12 mouse cellular contexts compared by ENCODE assay signal in the genomic region with DNA sequence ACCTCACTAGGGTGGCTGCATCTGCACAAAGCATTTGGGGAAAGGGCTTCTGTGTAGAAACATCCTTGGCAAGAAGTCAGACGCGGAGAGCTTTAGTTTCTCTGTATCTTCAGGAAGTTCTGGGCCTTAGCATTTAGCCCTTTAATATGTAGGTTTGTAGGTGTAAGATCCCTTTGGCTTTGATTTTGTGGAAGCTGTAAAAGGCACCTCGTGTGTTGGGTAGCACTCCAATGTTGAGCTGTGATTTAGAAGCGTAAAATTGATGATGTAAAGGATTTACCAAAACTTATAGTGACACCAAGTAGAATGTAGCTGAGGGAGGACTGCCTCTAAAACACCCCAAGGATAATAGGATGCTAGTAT. TPM values are rescaled to one million over a fixed set of nuclear protein-coding genes. Genes with fewer than 3 reads are reported as not detected.
DNase-seq lines count a peak whose midpoint lies in the region; ATAC-seq and TF ChIP-seq lines count a peak whose summit lies in the region.
"Not testable (repeated sequence)": the region's sequence is repeated elsewhere in the genome, so short reads cannot be mapped to it uniquely, and the experiment has no call there.
"Had no signal": no experiment of that assay in that cellular context is flagged by ENCODE, and none has a peak within 500 bp of the region (broad histone marks: within the 10 kb centered on the region; RNA-seq: fewer than 3 reads in every experiment).

No protein-coding gene starts in this region.

- H3K9ac ChIP-seq in CH12.LX (ENCODE audit: insufficient read depth, low read depth): peak overlapping the region; percentile 35
- H3K9ac ChIP-seq in embryonic facial prominence, embryonic 14.5 days (ENCODE audit: low read depth, low read length): peak overlapping the region; percentile 57
- not testable (repeated sequence) for H3K9ac ChIP-seq in heart, adult 2 months (ENCODE audit: low read depth, low read length); stomach, embryonic 15.5 days
- peak overlapping the region; percentile 48 for H3K9ac ChIP-seq in hindbrain, embryonic 15.5 days
- peak overlapping the region; percentile 46; the same call in 1 of the 2 replicates for H3K9ac ChIP-seq in liver, postnatal 0 days (replicated peaks)
- peak overlapping the region; percentile 45 for H3K9ac ChIP-seq in midbrain, embryonic 15.5 days

- H3K4me2 ChIP-seq in CH12.LX (ENCODE audit: insufficient read depth, low read depth, poor library complexity, severe bottlenecking): peak overlapping the region; percentile 84
- peak overlapping the region; percentile 44 for H3K4me2 ChIP-seq in embryonic facial prominence, embryonic 14.5 days (ENCODE audit: low read depth, low read length)
- H3K4me2 ChIP-seq in hindbrain, embryonic 15.5 days: peak overlapping the region; percentile 56
- H3K4me2 ChIP-seq in liver, postnatal 0 days (ENCODE audit: low read depth, low read length): peak overlapping the region; percentile 48
- peak overlapping the region; percentile 49 for H3K4me2 ChIP-seq in midbrain, embryonic 15.5 days
- H3K4me2 ChIP-seq in stomach, embryonic 15.5 days: peak overlapping the region; percentile 51

- in situ Hi-C loops in CH12.LX (cut with MboI; ENCODE audit: low pct_ligation_motif_present, low pct_unique_long_range_greater_than_20kb, low sequenced_read_pairs): not testable (repeated sequence)

- WGBS in embryonic facial prominence, embryonic 14.5 days: 11% methylated on average over 3 of the region's 4 CpGs
- 13% methylated on average over 4 of the region's 4 CpGs for WGBS in heart, adult 2 months
- 19% methylated on average over 4 of the region's 4 CpGs for WGBS in hindbrain, embryonic 15.5 days
- WGBS in liver, postnatal 0 days (ENCODE audit: insufficient replicate concordance): 17% methylated on average over 2 of the region's 4 CpGs
- 14% methylated on average over 4 of the region's 4 CpGs for WGBS in midbrain, embryonic 15.5 days
- 10% methylated on average over 4 of the region's 4 CpGs for WGBS in stomach, embryonic 15.5 days

- TF ChIP-seq CTCF in CH12.LX (conservative IDR thresholded peaks at IDR 0.05 in 1 of 2, IDR thresholded peaks at IDR 0.05 in 1 of 2; ENCODE audit: low read depth in 2 of 2, low read length in 2 of 2); heart, adult 2 months (IDR thresholded peaks at IDR 0.05); left cerebral cortex, adult 2 months (IDR thresholded peaks at IDR 0.05); liver, postnatal 0 days (IDR thresholded peaks at IDR 0.05; ENCODE audit: low read depth): not testable (repeated sequence)

- not testable (repeated sequence) for TF ChIP-seq EP300 in CH12.LX (IDR thresholded peaks at IDR 0.05; ENCODE audit: low read length); heart, adult 2 months (IDR thresholded peaks at IDR 0.05; ENCODE audit: insufficient read depth, low read depth, low read length); liver, postnatal 0 days (IDR thresholded peaks at IDR 0.05; ENCODE audit: low read depth)

- H3K9me3 ChIP-seq in CH12.LX (replicated peaks; ENCODE audit: low read length); embryonic facial prominence, embryonic 14.5 days (ENCODE audit: control insufficient read depth, low read length); hindbrain, embryonic 15.5 days; liver, postnatal 0 days (ENCODE audit: low read length); midbrain, embryonic 15.5 days; stomach, embryonic 15.5 days: not testable (repeated sequence)

- not testable (repeated sequence) for ATAC-seq in embryonic facial prominence, embryonic 14.5 days (ENCODE audit: low read depth); hindbrain, embryonic 15.5 days (ENCODE audit: low FRiP score, low read depth); liver, postnatal 0 days; midbrain, embryonic 15.5 days (replicated peaks); stomach, embryonic 15.5 days (ENCODE audit: insufficient read depth, low FRiP score, low read depth)

- not testable (repeated sequence) for H3K27ac ChIP-seq in CH12.LX (ENCODE audit: insufficient read depth, low read depth); heart, adult 2 months; left cerebral cortex, adult 2 months; liver, postnatal 0 days (ENCODE audit: low read depth)
- 0 out of 2 replicates have a peak overlapping the region, but pooled peaks have one; percentile 48 for H3K27ac ChIP-seq in embryonic facial prominence, embryonic 14.5 days (replicated peaks; ENCODE audit: low read depth, low read length)
- peak overlapping the region; percentile 67; the same call in 1 of the 2 replicates for H3K27ac ChIP-seq in hindbrain, embryonic 15.5 days (replicated peaks)
- H3K27ac ChIP-seq in midbrain, embryonic 15.5 days: peak overlapping the region; percentile 60
- 0 out of 2 replicates have a peak overlapping the region, but pooled peaks have one; percentile 51 for H3K27ac ChIP-seq in stomach, embryonic 15.5 days

- H3K27me3 ChIP-seq in CH12.LX (replicated peaks); embryonic facial prominence, embryonic 14.5 days (replicated peaks; ENCODE audit: control insufficient read depth, insufficient read depth, low read length); heart, adult 2 months (ENCODE audit: control insufficient read depth, insufficient read depth, low read length); hindbrain, embryonic 15.5 days; liver, postnatal 0 days (ENCODE audit: insufficient read depth, low read length); midbrain, embryonic 15.5 days (replicated peaks); stomach, embryonic 15.5 days (replicated peaks): not testable (repeated sequence)

- not testable (repeated sequence) for TF ChIP-seq RAD21 in CH12.LX (IDR thresholded peaks at IDR 0.05; ENCODE audit: low read depth, low read length)

- dilution Hi-C loops in CH12.LX (cut with MboI; ENCODE audit: extremely low pct_ligation_motif_present, extremely low pct_unique_long_range_greater_than_20kb, low sequenced_read_pairs): not testable (repeated sequence)

- not testable (repeated sequence) for H3K36me3 ChIP-seq in CH12.LX (replicated peaks in 1 of 2; ENCODE audit: control insufficient read depth in 1 of 2, insufficient read depth in 1 of 2, low read length in 1 of 2); embryonic facial prominence, embryonic 14.5 days (ENCODE audit: control insufficient read depth, insufficient read depth, low read length); heart, adult 2 months (ENCODE audit: control insufficient read depth, insufficient read depth, low read length); hindbrain, embryonic 15.5 days; liver, postnatal 0 days (replicated peaks; ENCODE audit: insufficient read depth, low read length); midbrain, embryonic 15.5 days (replicated peaks); stomach, embryonic 15.5 days

- intact Hi-C loops in heart, adult 2 months (cut with DNase I): not testable (repeated sequence)
- intact Hi-C loops in left cerebral cortex, adult 2 months (cut with DNase I): loop anchor here (5.0 kb wide), 1 partner anchor 234 kb away; a partner anchor contains a TSS

- not testable (repeated sequence) for TF ChIP-seq POLR2A in CH12.LX (IDR thresholded peaks at IDR 0.05; ENCODE audit: low read depth, low read length); heart, adult 2 months (IDR thresholded peaks at IDR 0.05; ENCODE audit: insufficient read depth, low read depth, low read length)

- not testable (repeated sequence) for DNase-seq in CH12.LX (ENCODE audit: extremely low read depth); embryonic facial prominence, embryonic 14.5 days (ENCODE audit: low spot score); heart, adult 2 months; left cerebral cortex, adult 2 months (ENCODE audit: extremely low spot score in 1 of 2, low spot score in 2 of 2); liver, postnatal 0 days

- H3K4me3 ChIP-seq in CH12.LX (replicated peaks in 1 of 3; ENCODE audit: low read depth in 2 of 3, low read length in 2 of 3, poor library complexity in 1 of 3): peak overlapping the region; percentile 45 to 71 (median 62)
- peak overlapping the region; percentile 39 for H3K4me3 ChIP-seq in embryonic facial prominence, embryonic 14.5 days (ENCODE audit: low read depth, low read length)
- peak overlapping the region; percentile 39; the same call in 1 of the 2 replicates for H3K4me3 ChIP-seq in heart, adult 2 months
- H3K4me3 ChIP-seq in hindbrain, embryonic 15.5 days: peak overlapping the region; percentile 48
- peak overlapping the region; percentile 47 for H3K4me3 ChIP-seq in left cerebral cortex, adult 2 months
- peak overlapping the region; percentile 39 for H3K4me3 ChIP-seq in liver, postnatal 0 days (ENCODE audit: low read depth, low read length)
- peak overlapping the region; percentile 45 for H3K4me3 ChIP-seq in midbrain, embryonic 15.5 days
- H3K4me3 ChIP-seq in stomach, embryonic 15.5 days (replicated peaks): peak overlapping the region; percentile 44

- not testable (repeated sequence) for H3K79me2 ChIP-seq in CH12.LX (replicated peaks; ENCODE audit: control insufficient read depth, extremely low read depth, insufficient read depth, poor library complexity, severe bottlenecking); heart, adult 2 months (replicated peaks; ENCODE audit: control insufficient read depth, insufficient read depth, low read length)

- not testable (repeated sequence) for H3K4me1 ChIP-seq in CH12.LX (ENCODE audit: control insufficient read depth in 1 of 2, insufficient read depth in 2 of 2); embryonic facial prominence, embryonic 14.5 days (ENCODE audit: control insufficient read depth, insufficient read depth, low read length); heart, adult 2 months (ENCODE audit: control insufficient read depth, insufficient read depth, low read length); hindbrain, embryonic 15.5 days (replicated peaks); liver, postnatal 0 days (ENCODE audit: insufficient read depth); midbrain, embryonic 15.5 days; stomach, embryonic 15.5 days

RNA-seq across cellular contexts. Expression of a gene that starts 0.5 kb away (rescaled TPM):
- total RNA-seq in CH12.LX (2012; rRNA removed): 4.0 and 4.5 TPM in 2 replicates
- 5.4 and 6.8 TPM in 2 replicates for total RNA-seq in CH12.LX (2014; rRNA removed)
- 2.5 and 2.8 TPM in 2 replicates for polyA plus RNA-seq in CH12.LX (2012; ENCODE audit: insufficient read length, low read depth)
- 7.3 and 7.7 TPM in 2 replicates for polyA plus RNA-seq in embryonic facial prominence, embryonic 14.5 days (2014; fragmentation: Nextera tagmentation; extraction: Ambion mirVana)
- total RNA-seq in heart, adult 2 months (2021): 1 to 10 TPM; 1.5 to 1.7 TPM
- 0.20 and 0.67 TPM in 2 replicates for polyA plus RNA-seq in heart, adult 2 months (2012; rRNA removed)
- polyA plus RNA-seq in hindbrain, embryonic 15.5 days (2015; fragmentation: Nextera tagmentation; extraction: Ambion mirVana): 10.7 and 11.4 TPM in 2 replicates
- total RNA-seq in left cerebral cortex, adult 2 months (2021): 1 to 10 TPM; 9.6 to 9.7 TPM
- polyA plus RNA-seq in liver, postnatal 0 days (2015; fragmentation: Nextera tagmentation; extraction: Ambion mirVana): 0.72 and 1.0 TPM in 2 replicates
- 9.9 and 11.9 TPM in 2 replicates for polyA plus RNA-seq in midbrain, embryonic 15.5 days (2015; fragmentation: Nextera tagmentation; extraction: Ambion mirVana)
- 9.4 and 9.8 TPM in 2 replicates for polyA plus RNA-seq in stomach, embryonic 15.5 days (2015; fragmentation: Nextera tagmentation; extraction: Ambion mirVana)

RNA-seq across cellular contexts. Expression of a gene that starts 36.8 kb away (rescaled TPM):
- 7.2 and 13.8 TPM in 2 replicates for total RNA-seq in CH12.LX (2012; rRNA removed)
- 27.0 and 34.0 TPM in 2 replicates for total RNA-seq in CH12.LX (2014; rRNA removed)
- polyA plus RNA-seq in CH12.LX (2012; ENCODE audit: insufficient read length, low read depth): 9.2 and 10.7 TPM in 2 replicates
- polyA plus RNA-seq in embryonic facial prominence, embryonic 14.5 days (2014; fragmentation: Nextera tagmentation; extraction: Ambion mirVana): not detected in 2 replicates
- not detected for total RNA-seq in heart, adult 2 months (2021)
- not detected in 2 replicates for polyA plus RNA-seq in heart, adult 2 months (2012; rRNA removed)
- not detected in 2 replicates for polyA plus RNA-seq in hindbrain, embryonic 15.5 days (2015; fragmentation: Nextera tagmentation; extraction: Ambion mirVana)
- not detected for total RNA-seq in left cerebral cortex, adult 2 months (2021)
- not detected in 2 replicates for polyA plus RNA-seq in liver, postnatal 0 days (2015; fragmentation: Nextera tagmentation; extraction: Ambion mirVana)
- not detected in 2 replicates for polyA plus RNA-seq in midbrain, embryonic 15.5 days (2015; fragmentation: Nextera tagmentation; extraction: Ambion mirVana)
- 0.24 TPM in 1 of 2 replicates, not detected in the other for polyA plus RNA-seq in stomach, embryonic 15.5 days (2015; fragmentation: Nextera tagmentation; extraction: Ambion mirVana)
- total RNA-seq: gastrocnemius, adult 18-20 months; heart, postnatal 25 days; megakaryocyte, adult 5-6 weeks had no signal

RNA-seq across cellular contexts. Expression of a gene that starts 37.0 kb away (rescaled TPM):
- total RNA-seq in CH12.LX (2012; rRNA removed): 3.3 and 3.8 TPM in 2 replicates
- 9.3 and 13.6 TPM in 2 replicates for total RNA-seq in CH12.LX (2014; rRNA removed)
- polyA plus RNA-seq in CH12.LX (2012; ENCODE audit: insufficient read length, low read depth): 8.7 and 9.4 TPM in 2 replicates
- 2.2 and 3.8 TPM in 2 replicates for polyA plus RNA-seq in embryonic facial prominence, embryonic 14.5 days (2014; fragmentation: Nextera tagmentation; extraction: Ambion mirVana)
- total RNA-seq in heart, adult 2 months (2021): 1 to 10 TPM; 1.6 to 1.8 TPM
- polyA plus RNA-seq in heart, adult 2 months (2012; rRNA removed): 0.18 TPM in 1 of 2 replicates, not detected in the other
- polyA plus RNA-seq in hindbrain, embryonic 15.5 days (2015; fragmentation: Nextera tagmentation; extraction: Ambion mirVana): 3.6 and 3.9 TPM in 2 replicates
- 1 to 10 TPM; 6.5 to 7.9 TPM for total RNA-seq in left cerebral cortex, adult 2 months (2021)
- 0.65 and 0.68 TPM in 2 replicates for polyA plus RNA-seq in liver, postnatal 0 days (2015; fragmentation: Nextera tagmentation; extraction: Ambion mirVana)
- polyA plus RNA-seq in midbrain, embryonic 15.5 days (2015; fragmentation: Nextera tagmentation; extraction: Ambion mirVana): 3.0 and 3.2 TPM in 2 replicates
- polyA plus RNA-seq in stomach, embryonic 15.5 days (2015; fragmentation: Nextera tagmentation; extraction: Ambion mirVana): 5.3 and 6.3 TPM in 2 replicates

RNA-seq across cellular contexts. Expression of a gene that starts 38.9 kb away (rescaled TPM):
- not detected in 2 replicates for total RNA-seq in CH12.LX (2012; rRNA removed)
- not detected in 2 replicates for total RNA-seq in CH12.LX (2014; rRNA removed)
- not detected in 2 replicates for polyA plus RNA-seq in CH12.LX (2012; ENCODE audit: insufficient read length, low read depth)
- polyA plus RNA-seq in embryonic facial prominence, embryonic 14.5 days (2014; fragmentation: Nextera tagmentation; extraction: Ambion mirVana): not detected in 2 replicates
- not detected for total RNA-seq in heart, adult 2 months (2021)
- not detected in 2 replicates for polyA plus RNA-seq in heart, adult 2 months (2012; rRNA removed)
- not detected in 2 replicates for polyA plus RNA-seq in hindbrain, embryonic 15.5 days (2015; fragmentation: Nextera tagmentation; extraction: Ambion mirVana)
- not detected for total RNA-seq in left cerebral cortex, adult 2 months (2021)
- not detected in 2 replicates for polyA plus RNA-seq in liver, postnatal 0 days (2015; fragmentation: Nextera tagmentation; extraction: Ambion mirVana)
- not detected in 2 replicates for polyA plus RNA-seq in midbrain, embryonic 15.5 days (2015; fragmentation: Nextera tagmentation; extraction: Ambion mirVana)
- polyA plus RNA-seq in stomach, embryonic 15.5 days (2015; fragmentation: Nextera tagmentation; extraction: Ambion mirVana): not detected in 2 replicates
- total RNA-seq: adrenal gland, postnatal 14 days; gastrocnemius, adult 18-20 months; heart, postnatal 25 days; megakaryocyte, adult 5-6 weeks had no signal

RNA-seq across cellular contexts. Expression of a gene that starts 39.0 kb away (rescaled TPM):
- total RNA-seq in CH12.LX (2012; rRNA removed) (5.1 and 8.5 TPM in 2 replicates), CH12.LX (2014; rRNA removed) (10.4 and 13.4 TPM in 2 replicates)
- 6.0 and 6.5 TPM in 2 replicates for polyA plus RNA-seq in CH12.LX (2012; ENCODE audit: insufficient read length, low read depth)
- polyA plus RNA-seq in embryonic facial prominence, embryonic 14.5 days (2014; fragmentation: Nextera tagmentation; extraction: Ambion mirVana): not detected in 2 replicates
- under 1 TPM in 1 of 2 experiments, not detected in 1; 0.08 TPM for total RNA-seq in heart, adult 2 months (2021)
- polyA plus RNA-seq in heart, adult 2 months (2012; rRNA removed): not detected in 2 replicates
- 0.06 TPM in 1 of 2 replicates, not detected in the other for polyA plus RNA-seq in hindbrain, embryonic 15.5 days (2015; fragmentation: Nextera tagmentation; extraction: Ambion mirVana)
- total RNA-seq in left cerebral cortex, adult 2 months (2021): under 1 TPM; 0.32 to 0.37 TPM
- not detected in 2 replicates for polyA plus RNA-seq in liver, postnatal 0 days (2015; fragmentation: Nextera tagmentation; extraction: Ambion mirVana)
- not detected in 2 replicates for polyA plus RNA-seq in midbrain, embryonic 15.5 days (2015; fragmentation: Nextera tagmentation; extraction: Ambion mirVana)
- not detected in 2 replicates for polyA plus RNA-seq in stomach, embryonic 15.5 days (2015; fragmentation: Nextera tagmentation; extraction: Ambion mirVana)
- total RNA-seq: gastrocnemius, adult 18-20 months; megakaryocyte, adult 5-6 weeks had no signal
